Mouse (Mus musculus) embryo, embryonic 11 days (tissue): Measurements from ENCODE around the gene Dpep1.
A peak's percentile ranks its signal among the peaks of the same experiment; 100 is the strongest.
"Not testable (repeated sequence)": the region's sequence is repeated elsewhere in the genome, so short reads cannot be mapped to it uniquely, and the experiment has no call there.

Experiments used
- DNase-seq: peaks from one replicate; pipeline ENCODE4 v3.0.0-alpha.2; 2015

Dpep1 gene

DNA sequence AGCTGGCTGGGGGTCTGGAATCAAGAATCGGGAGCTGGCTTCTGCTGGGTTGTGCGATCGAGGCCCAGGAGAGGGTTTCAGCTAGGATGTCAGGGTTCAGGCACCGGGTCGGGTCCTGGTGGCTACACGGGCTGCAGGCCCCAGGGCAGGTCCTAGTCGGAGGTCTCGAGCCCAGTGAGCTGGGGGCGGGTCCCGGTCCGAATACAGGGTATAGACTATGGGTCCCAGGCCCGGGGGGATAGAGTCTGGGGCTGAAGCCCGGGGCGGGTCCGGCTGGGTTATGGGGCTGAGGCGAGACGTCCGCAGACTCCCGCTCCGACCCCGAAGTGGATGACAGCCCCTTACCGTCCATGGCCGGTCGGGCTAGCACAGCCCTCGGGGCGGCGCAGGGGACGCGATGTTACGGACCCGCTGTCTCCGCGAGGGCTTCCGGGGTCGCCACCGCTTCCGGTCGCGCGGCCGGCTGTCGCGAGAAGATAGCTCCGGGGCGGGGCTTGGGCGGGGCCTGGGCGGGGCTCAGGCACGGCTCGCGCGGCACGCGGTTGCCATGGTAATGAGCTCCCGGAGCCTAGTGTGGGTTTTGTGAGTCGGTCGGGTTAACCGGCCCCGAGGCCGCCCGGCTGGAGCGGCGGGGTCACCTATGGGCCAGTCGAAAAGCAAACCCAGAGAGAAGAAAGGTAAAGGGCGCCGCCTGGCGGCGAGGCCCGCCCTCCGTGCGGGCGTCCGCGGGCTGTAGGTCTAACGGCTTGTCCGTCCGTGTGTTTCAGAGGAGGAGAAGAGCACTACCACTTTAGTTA is 26.5 kb downstream of the Dpep1 start, which contains the start of the genes Chmp1a and Spata33:
Gene Chmp1a, minus strand, starts transcription at position 443 of the 797 bp plus-strand sequence.
Gene Spata33, plus strand, starts transcription at position 512 of the 797 bp plus-strand sequence.
- peak; percentile 97 for DNase-seq

DNA sequence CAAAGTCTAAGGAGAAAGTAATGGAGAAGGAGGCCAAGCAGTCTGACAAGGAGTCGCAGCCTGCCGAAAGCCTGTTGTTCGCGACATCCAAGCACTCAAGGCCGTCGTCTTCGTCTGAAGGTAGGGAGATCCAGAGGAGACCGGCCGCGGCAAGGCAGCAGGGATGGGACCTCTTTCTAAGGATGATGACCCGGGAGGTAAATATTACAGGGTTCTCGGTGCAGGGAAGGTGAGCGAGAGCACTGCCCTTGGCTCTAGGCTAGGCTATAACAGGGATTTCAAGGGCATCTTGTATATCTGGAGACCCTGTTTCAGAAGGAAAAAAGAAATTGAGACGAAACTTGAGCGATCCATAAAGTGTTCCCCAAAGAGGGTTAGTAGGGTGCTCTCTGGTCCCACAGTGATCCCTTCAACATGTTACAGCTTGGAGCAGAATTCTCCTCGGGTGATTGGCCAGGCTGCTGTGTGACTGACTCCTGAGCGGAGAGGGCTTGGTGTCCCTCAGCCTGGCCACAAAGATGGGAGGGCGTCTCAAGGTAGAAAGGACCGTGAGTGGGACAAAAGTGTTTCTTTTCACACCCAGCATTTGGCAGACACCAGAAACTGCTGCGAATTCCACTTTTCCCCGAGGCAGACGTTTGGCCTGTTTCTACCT is 27.2 kb downstream of the Dpep1 start:
- no peak for DNase-seq

DNA sequence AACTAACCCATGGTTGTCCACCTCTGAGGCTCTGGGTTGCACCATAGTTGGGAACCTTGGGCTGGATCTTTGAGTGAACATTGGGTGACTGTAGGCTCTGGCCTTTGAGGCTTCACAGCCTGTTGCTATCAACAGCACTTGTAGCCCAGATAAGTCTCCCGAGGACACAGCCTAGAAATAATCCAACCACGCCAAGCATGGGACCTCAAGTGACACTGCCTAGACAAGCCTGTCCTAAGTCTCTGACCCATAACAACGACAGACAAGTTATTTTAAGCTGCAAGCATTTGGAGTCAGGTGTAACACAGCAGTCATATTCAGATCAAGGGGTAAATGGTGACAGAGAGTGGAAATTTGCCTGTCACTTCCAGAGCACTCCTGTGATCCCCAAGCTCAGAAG is 29.4 kb downstream of the Dpep1 start:
- DNase-seq, result no peak

DNA sequence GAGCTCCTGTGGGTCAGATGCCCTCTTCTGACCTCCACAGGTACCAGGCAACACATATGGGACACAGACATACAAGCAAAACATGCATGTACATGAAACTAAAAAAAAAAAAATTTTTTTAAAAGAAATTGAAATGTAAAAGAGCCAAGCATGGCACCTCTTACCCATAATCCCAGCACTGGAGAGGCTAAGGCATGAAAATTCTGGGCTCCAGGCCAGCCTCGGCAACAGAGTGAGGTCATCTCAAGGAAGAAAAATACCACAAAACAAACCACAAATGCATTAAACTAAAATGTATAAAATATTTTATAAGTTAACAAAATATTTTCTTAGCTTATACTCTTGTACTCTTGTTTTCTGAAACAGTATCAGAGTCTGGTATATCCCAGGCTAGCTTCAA is 34.9 kb downstream of the Dpep1 start:
- DNase-seq, result no peak

DNA sequence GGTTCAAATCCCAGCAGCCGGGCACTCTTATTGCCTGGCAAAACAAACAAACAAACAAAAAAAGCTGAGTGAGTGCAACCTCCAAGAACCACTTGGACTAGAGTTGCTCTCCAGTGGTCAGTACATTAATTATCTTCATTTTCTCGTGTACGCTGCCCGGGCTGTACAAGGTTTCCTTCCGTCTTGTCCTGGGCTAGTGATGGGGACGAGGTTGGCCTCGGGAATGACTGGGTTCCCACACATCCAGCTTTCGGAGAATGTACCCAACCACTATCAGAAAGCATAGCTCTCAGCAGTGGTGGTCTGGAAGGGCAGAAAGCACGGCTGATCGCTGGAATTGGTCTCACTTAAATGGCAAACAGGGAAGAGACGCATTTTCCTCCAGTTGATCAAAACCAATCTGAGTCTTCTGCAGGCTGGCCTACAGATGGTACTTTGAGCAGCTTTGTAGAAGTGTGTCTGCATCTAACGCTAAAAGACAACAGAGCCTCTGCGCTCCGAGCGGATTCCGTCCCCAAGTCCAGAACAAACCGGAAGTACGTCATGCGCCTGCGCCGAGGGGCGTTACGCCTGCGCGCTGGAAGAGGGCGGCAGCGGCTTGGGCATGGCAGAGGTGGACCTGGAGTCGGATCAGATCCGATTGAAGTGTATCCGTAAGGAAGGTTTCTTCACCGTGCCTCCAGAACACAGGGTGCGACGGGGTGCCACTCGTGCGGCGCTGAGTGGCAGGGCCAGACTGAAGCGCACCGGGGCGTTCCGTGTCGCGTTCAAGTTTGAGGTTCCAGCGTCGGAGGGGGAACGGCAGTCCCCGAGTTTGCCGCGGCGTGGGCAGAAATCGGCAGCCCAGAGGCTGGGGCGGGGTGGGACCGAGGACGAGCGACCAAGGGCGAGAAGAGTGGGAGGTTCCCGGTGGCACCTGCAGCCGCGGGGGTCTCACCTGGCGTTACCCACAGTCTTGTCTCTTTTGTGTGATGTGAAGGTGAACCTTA is 38.5 kb downstream of the Dpep1 start, which contains the start of gene Cdk10:
Gene Cdk10, plus strand, starts transcription at position 565 of the 989 bp plus-strand sequence.
- peak; percentile 97 for DNase-seq

DNA sequence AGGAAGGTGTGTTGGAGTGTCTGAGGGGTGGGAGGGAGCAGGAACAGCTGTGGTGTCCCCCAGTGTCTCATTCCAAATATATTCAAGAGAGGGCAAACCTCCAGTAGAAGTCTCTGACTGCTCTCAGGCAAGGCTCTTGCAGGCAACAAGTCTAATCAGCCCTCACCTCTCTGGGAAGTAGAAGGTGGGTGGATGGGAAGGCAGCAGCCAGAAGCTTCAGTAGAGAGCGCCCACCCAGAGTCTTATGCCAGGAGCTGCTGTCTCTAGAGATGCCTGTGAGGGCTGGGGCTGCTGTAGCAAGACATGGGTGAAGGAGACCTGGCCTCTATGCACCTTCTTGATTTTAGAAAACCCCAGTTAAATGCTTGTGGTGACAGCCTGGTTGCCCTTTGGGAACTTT is 42.4 kb downstream of the Dpep1 start:
- no peak for DNase-seq

DNA sequence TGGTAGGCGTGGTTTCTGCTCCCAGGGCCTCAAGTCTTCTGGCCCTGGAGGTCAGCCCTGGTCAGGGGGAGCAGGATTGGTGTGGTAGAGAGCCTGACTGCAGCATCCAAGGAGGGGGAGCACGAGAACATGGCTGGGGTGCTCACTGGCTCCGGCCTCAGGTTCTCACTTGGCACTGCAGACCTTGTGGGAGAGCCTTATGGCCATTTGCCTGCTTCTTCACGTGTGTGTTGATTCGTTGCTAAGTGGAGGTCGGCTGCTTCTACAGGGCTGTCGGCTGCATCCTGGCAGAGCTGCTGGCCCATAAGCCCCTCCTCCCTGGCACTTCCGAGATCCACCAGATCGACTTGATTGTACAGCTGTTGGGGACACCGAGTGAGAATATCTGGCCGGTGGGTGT is 44.3 kb downstream of the Dpep1 start:
- DNase-seq, result not testable (repeated sequence)

DNA sequence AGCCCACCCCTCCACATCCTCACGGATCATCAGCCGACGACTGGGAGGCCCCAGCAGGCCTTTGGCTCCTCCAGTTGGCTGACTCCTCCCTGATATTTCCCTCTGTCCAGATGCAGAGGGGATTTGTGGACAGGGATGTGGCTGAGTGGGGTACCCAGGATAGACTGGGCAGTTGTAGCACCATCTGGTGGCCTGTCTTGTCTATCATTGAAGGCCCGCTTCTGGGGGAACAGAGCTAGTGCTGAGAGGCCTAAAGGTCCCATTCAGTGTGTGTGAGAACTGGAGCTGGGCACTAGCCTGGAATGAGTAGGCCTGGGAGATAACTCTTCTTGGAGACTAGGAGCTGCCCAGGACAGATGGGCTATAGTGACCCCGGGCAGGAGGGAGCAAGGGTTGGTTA is 45.7 kb downstream of the Dpep1 start:
- DNase-seq, result no peak

DNA sequence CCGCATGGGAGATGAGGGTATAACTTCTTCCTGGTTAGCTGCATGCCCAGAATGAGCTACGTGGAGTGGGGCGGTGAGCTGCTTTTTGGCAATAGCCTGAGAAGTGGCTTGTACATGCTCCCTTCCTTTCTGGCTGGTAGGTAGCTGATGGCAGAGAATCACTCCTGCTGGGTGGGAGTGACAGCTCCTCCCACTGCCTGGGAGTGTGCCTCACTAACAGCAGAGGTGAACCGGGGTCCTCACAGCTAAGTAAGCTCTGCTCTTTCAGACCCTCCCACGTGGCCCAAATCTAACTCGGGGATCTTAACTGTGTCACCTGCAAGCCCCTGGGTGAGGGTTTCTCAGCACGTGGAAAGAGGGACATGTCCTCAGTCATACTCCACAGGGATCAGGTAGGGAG is 46.5 kb downstream of the Dpep1 start:
- no peak for DNase-seq

DNA sequence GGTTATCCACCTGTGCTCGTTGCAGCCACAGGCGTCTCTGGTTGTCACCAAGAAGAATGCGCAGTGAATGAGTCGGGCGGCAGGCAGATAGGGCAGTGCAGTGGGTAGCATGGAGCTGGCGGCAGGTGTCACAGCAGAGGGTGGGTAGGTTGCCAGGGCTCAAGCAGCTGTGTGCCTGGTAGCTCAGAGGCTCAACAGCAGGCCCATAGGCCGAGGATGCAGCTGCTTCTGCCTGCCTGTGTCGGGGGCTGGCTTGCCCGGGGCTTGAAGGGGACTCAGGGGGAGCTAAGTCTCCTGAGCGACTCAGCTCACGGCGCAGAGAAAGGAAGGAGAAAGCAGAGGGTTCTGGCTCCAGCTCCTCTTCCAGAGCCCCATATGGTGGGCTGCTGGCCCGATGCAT is 47.3 kb downstream of the Dpep1 start:
- no peak for DNase-seq

DNA sequence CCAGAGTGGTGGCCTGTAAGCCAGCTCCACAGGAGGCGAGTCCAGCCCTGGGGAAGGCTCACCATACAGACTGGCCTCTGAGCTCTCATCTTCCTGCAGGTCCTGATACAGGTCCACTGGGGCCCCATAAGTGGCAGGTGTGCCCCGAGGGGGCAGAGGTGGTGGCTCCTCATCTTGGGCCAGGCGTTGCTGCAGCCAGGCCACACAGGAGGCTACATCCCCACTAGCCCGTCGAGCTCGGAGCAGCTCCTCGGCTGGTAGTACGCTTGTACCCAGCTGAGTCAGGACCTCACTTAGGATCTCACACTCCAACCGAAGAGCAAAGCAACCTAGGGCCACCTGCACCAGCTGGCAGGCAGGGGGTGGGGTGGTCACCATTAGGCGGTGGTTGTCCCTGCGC is 47.7 kb downstream of the Dpep1 start:
- DNase-seq, result no peak

DNA sequence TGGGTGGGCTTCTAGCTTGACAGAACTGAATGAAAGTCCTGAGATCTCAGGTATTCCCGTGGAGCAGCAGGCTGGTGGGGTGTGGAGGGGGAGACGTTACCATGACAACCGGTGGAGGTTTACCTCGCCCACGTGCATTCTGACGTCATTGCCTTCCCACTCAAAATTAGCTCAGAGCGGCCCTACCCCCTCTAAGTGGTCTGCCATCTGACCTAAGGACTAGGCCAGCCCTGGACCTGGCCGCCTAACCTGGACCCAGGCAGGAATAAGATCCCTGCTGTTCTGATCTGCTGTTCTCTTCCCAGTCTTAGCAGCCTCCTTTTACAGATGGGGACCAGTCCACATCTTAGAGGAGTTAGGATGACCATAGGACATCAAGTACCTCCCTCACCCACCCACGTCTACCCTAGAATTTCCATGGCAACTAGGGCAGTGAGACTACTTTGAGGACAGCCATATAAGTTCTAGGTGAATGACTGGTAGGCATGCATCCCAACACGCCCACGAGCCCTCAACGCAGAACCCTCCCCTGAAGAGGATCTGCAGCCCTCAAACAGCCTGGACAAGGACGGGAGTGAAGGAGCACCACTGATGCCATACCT is 49.0 kb downstream of the Dpep1 start:
- DNase-seq, result no peak

DNA sequence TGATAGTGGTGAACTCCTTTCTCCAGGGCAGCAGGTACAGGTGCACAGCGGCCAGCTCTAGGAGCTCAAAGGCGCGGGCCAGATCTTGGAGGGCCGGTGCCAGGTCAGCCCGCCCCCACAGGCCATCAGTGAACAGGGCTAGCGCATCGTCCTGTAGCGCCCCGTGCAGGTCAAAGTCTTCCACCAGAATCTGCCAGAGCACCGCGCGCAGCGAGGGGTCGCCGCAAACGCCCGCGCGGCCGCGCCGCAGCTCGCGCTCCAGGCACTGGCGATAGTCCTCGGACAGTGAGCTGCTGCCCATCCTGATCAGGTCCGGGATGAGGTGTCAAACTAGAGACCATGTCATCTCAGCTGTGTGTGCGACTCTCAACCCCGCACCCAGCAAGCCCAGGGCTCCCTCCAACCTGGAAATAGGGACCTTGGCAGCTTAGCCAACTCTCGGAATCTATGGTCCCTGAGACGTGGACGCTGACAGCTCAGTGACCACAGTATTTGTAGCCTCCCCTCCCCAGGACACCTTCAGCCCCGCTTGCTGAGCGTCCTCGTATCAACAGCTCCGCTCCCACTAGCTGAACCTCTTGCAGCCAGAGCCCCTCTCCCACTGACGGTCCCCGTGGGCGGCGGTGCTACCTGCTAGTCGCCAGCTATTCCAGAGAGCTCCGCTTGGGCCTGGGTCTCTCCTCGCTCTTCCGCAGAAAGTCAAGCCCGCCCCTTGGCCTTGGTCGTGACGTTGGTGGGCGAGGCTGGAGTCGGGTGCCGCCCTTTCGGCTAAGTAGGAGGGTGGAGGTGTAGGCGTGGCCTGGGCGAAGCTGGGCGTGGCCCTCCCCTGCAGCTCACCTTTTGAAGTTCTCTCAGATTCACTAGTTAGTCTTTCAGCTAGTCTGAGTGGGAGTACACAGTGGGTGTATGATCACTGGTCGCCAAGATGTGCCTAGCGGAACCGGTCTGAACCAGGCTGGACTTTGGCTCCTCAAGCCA is 49.8 kb downstream of the Dpep1 start, which contains the start of gene Spata2l:
Gene Spata2l, minus strand, starts transcription at position 714 of the 978 bp plus-strand sequence.
- DNase-seq, result peak; percentile 93

DNA sequence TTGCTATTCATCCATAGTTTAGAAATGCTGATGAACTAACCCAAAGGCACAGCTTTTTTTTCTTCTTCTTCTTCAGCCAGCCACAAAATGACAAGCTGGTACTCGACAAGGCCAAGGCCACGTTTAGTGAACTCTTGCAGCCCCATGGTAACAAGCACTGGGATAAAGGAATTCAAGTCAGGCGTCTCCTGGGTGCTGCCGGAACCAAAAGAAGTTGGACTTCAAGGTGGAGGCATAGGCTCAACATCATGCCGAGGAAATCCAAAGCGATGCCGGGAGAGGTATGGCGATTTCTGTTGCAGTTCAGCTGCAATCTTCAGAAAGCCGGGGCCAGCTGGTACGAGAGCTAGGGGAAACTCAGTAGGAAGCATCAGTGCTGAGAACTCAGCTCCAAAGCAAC is 53.4 kb downstream of the Dpep1 start:
- no peak for DNase-seq

DNA sequence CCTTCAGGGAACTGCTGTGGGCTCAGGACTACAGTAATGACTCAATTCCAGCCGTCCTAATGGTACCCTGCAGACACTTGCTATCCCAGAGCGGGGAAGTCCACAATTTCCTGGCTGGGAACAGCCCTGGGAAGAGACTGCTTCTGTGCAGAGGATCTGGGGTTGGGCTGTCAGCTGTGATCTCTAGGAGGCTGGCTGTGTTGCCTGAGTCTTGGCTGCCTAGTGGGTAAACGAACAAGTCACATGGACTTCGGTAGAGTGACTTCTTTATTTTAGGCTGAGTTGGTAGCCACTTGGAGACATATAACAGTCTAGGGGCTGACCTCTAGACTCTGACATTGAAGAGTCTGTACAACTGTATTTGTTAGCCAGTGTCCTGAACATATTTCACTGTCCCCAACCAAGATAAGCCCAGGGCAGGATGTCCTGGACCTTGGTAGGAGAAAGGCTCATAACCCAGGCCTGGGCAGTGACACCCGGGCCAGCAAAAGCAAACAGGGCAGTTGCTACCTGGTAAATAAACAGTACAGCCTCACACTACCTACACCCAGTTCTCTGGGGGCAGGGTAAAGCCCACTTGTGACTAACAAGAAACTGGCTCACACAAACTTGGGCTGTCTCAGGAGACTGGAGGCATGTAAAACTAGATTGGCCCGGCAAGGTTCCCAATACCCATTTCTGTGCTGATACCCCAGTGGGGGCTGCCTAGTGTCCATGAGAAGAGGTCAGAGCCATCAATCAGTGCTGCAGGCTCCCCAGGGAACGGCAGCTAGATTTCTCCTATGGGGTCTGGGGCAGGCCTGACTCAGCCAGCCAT is 56.3 kb downstream of the Dpep1 start:
- DNase-seq, result no peak

DNA sequence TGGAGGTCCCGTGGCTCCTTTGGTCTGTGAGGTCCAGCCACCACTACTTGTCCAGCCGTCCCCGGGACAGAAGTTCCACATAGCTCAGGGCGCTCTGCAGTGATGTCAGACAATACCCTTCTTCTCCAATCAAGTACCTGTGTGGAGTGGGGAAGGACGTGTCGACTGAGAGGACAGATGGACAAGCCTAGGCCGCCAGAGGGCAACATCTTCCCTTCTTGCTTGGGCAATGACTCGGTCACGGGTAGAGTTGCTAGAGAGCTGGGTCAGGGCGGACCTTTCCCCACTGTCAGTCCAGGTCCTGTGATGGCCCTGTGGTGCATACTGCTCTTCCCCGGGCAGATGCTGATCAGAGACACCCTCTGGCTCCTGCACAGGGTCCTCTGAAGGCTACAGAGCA is 57.0 kb downstream of the Dpep1 start:
- no peak for DNase-seq

DNA sequence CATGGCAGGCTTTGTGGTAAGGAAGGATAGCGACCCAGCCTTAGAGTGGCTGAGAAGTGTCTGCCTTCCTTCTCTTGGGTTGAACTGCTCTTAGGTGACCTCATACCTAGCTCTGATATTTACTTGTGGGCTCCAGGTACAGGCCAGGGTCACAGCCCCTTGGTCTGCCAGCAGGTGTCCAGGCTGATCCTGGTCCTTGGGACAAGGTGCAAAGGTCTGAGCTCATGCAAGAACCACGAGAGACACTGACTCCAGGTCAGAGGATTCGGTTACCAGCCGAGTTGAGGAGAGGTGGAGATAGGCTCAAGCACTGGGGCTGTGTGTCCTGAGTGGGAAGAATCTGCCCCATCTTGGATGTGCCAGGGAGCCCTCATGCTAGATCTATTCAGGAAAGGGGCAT is 58.3 kb downstream of the Dpep1 start:
- no peak for DNase-seq

DNA sequence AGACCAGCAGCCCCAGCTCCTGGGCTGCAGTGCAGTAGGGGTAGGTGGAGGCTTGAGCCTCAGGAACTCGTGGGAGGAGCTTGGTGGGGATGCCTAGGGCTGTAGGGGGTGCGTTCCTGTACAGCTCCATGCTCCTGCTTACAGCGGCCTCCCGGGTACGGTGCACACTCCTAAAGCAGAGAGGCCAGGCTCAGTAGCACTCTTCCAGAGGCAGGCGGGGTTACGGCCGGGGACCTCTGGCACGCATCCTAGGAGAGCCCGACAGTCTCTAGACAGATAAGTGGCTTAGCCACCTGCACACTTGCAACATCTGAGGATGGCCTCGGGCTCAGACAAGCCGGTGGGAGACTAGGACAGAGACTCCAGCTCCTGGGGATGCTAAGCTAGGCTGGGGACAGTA is 59.5 kb downstream of the Dpep1 start:
- DNase-seq, result no peak

DNA sequence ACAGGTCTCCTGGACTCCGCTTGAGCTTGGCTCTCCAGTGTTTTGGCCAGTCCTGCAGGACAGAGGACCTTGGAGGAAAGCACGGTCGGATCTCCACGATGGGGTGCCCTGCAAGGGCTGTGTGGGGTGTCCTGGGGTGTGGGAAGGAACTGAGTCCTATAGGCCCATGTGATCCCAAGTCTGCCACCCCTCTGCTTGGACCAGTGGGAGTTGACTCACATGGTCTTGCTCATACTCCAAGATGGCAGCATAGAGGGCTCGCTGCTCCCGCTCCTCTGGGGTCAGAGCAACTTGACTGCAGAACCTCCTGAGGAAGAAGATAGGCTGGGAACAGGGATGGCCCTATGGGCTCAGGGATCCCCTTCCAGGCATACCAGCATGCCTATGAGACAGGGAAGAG is 61.7 kb downstream of the Dpep1 start:
- DNase-seq, result no peak

DNA sequence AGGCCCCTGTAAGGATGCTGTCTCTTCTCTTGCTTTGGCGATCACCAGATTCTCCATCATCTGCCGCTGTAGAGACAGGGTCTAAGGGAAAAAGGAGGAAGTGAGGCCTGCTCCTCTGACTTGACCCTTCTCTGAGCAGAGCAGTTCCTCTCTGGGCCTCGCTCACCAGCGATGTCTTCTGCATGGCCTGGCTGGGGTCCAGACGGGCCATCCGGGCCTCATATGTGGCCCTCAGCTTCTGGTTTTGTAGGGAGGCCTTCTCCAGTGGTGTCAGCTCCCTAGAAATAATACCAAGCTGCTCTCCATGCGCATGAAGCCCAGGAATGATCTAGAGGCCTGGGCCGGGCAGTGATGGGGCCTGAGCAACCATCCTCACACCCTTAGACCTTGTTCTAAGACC is 62.6 kb downstream of the Dpep1 start:
- no peak for DNase-seq
